Mouse (Mus musculus) frontal cortex, postnatal 36 days (tissue): Measurements from ENCODE around the gene Fam110a.

Experiments
- DNase-seq, 2 experiments: peaks; one replicate each; pipeline ENCODE4 v3.0.0; 2022; ENCODE audit warnings: low spot score in 2 of 2

Gene Fam110a

GRCm38 (mm10) chr2:151970191-151971172, 9.5 kb downstream of the Fam110a start:
- DNase-seq, result peak; percentile 68 to 73

GRCm38 (mm10) chr2:151969396-151969795, 10.6 kb downstream of the Fam110a start:
- DNase-seq, result no peak

- DNase-seq, result no peak
Observed at GRCm38 (mm10) chr2:151968986-151969385, 11.0 kb downstream of the Fam110a start.

GRCm38 (mm10) chr2:151968451-151968850, 11.6 kb downstream of the Fam110a start:
- DNase-seq, result no peak

GRCm38 (mm10) chr2:151967792-151968191, 12.2 kb downstream of the Fam110a start:
- no peak for DNase-seq

GRCm38 (mm10) chr2:151967176-151967750, 12.8 kb downstream of the Fam110a start:
- DNase-seq, result no peak

- no peak for DNase-seq
Observed at GRCm38 (mm10) chr2:151964052-151964451, 16.0 kb downstream of the Fam110a start.

GRCm38 (mm10) chr2:151963319-151963718, 16.7 kb downstream of the Fam110a start:
- DNase-seq, result no peak

- DNase-seq, result peak; percentile 72 to 84
Observed at GRCm38 (mm10) chr2:151962474-151962873, 17.5 kb downstream of the Fam110a start.

- no peak for DNase-seq
Observed at GRCm38 (mm10) chr2:151961284-151962196, 18.5 kb downstream of the Fam110a start.

GRCm38 (mm10) chr2:151959274-151959673, 20.7 kb downstream of the Fam110a start:
- no peak for DNase-seq

- no peak for DNase-seq
Observed at GRCm38 (mm10) chr2:151956500-151957137, 23.4 kb downstream of the Fam110a start.

- no peak for DNase-seq
Observed at GRCm38 (mm10) chr2:151953665-151954064, 26.4 kb downstream of the Fam110a start.

- DNase-seq, result no peak
Observed at GRCm38 (mm10) chr2:151949082-151949774, 30.8 kb downstream of the Fam110a start.

- no peak for DNase-seq
Observed at GRCm38 (mm10) chr2:151948311-151948710, 31.7 kb downstream of the Fam110a start.

GRCm38 (mm10) chr2:151947617-151948016, 32.4 kb downstream of the Fam110a start:
- no peak for DNase-seq

GRCm38 (mm10) chr2:151944106-151944505, 35.9 kb downstream of the Fam110a start:
- no peak for DNase-seq

GRCm38 (mm10) chr2:151941269-151941668, 38.8 kb downstream of the Fam110a start:
- no peak for DNase-seq

GRCm38 (mm10) chr2:151939651-151940420, 40.2 kb downstream of the Fam110a start:
- no peak for DNase-seq

- DNase-seq, result no peak
Observed at GRCm38 (mm10) chr2:151938780-151939200, 41.2 kb downstream of the Fam110a start.
